Mouse (Mus musculus): ENCODE measurements around the gene Atl1. TPM values are rescaled to one million over a fixed set of nuclear protein-coding genes. Genes with fewer than 3 reads are reported as not detected.
A peak's percentile ranks its signal among the peaks of the same experiment; 100 is the strongest.

Atl1 gene
- polyA plus RNA-seq (2014; fragmentation: Nextera tagmentation; extraction: Ambion mirVana): 6.9 and 8.6 TPM in 2 replicates

GRCm38 (mm10) chr12:69892371-69893251 is at the start of gene Atl1, which contains the start of gene Map4k5:
TSS of gene Atl1 (plus strand) at chr12:69892614.
TSS of gene Map4k5 (minus strand) at chr12:69893200.
- Histone ChIP-seq H3K9ac (ENCODE audit: low read length) (peak within 1 kb of the TSS; percentile 96), H3K27ac (ENCODE audit: low read depth) (peak within 1 kb of the TSS; percentile 93), H3K4me2 (ENCODE audit: low read length) (peak within 1 kb of the TSS; percentile 73), H3K4me3 (ENCODE audit: low read depth, low read length) (peak within 1 kb of the TSS; percentile 93), H3K4me1 (replicated peaks; ENCODE audit: control insufficient read depth, insufficient read depth, low read length) (peaks cover 37% of the 10 kb centered on the region), H3K9me3 (ENCODE audit: control insufficient read depth, low read length) (no peaks in the 10 kb centered on the region), H3K36me3 (ENCODE audit: control insufficient read depth, insufficient read depth, low read length) (no peaks in the 10 kb centered on the region), H3K27me3 (replicated peaks; ENCODE audit: control insufficient read depth, insufficient read depth, low read length) (no peaks in the 10 kb centered on the region)
- under 1% methylated on average over 110 of the region's 118 CpGs for WGBS
- peak; percentile 96 for ATAC-seq (replicated peaks; ENCODE audit: low FRiP score, low TSS enrichment, low read depth)
- DNase-seq (ENCODE audit: low spot score): peak; percentile 89

GRCm38 (mm10) chr12:69843531-69844445 is 48.6 kb upstream of the Atl1 start:
- ATAC-seq (replicated peaks; ENCODE audit: low FRiP score, low TSS enrichment, low read depth): no peak
- Histone ChIP-seq H3K27me3 (replicated peaks; ENCODE audit: control insufficient read depth, insufficient read depth, low read length) (no peaks in the 10 kb centered on the region), H3K4me2 (ENCODE audit: low read length) (no peak overlapping the region), H3K9me3 (ENCODE audit: control insufficient read depth, low read length) (no peaks in the 10 kb centered on the region), H3K9ac (ENCODE audit: low read length) (no peak overlapping the region), H3K4me3 (ENCODE audit: low read depth, low read length) (no peak overlapping the region), H3K27ac (ENCODE audit: low read depth) (no peak overlapping the region), H3K4me1 (replicated peaks; ENCODE audit: control insufficient read depth, insufficient read depth, low read length) (no peaks in the 10 kb centered on the region), H3K36me3 (ENCODE audit: control insufficient read depth, insufficient read depth, low read length) (peaks cover 69% of the 10 kb centered on the region)
- 78% methylated on average over 19 of the region's 19 CpGs for WGBS
- DNase-seq (ENCODE audit: low spot score): no peak

- WGBS: 88% methylated on average over 9 of the region's 9 CpGs
- DNase-seq (ENCODE audit: low spot score) (no peak), ATAC-seq (replicated peaks; ENCODE audit: low FRiP score, low TSS enrichment, low read depth) (no peak)
- Histone ChIP-seq H3K36me3 (ENCODE audit: control insufficient read depth, insufficient read depth, low read length) (peaks cover 61% of the 10 kb centered on the region), H3K4me3 (ENCODE audit: low read depth, low read length) (no peak overlapping the region), H3K9me3 (ENCODE audit: control insufficient read depth, low read length) (no peaks in the 10 kb centered on the region), H3K4me2 (ENCODE audit: low read length) (no peak overlapping the region), H3K27ac (ENCODE audit: low read depth) (no peak overlapping the region), H3K27me3 (replicated peaks; ENCODE audit: control insufficient read depth, insufficient read depth, low read length) (no peaks in the 10 kb centered on the region), H3K9ac (ENCODE audit: low read length) (no peak overlapping the region), H3K4me1 (replicated peaks; ENCODE audit: control insufficient read depth, insufficient read depth, low read length) (no peaks in the 10 kb centered on the region)
These were observed 46.7 kb upstream of the Atl1 start for GRCm38 (mm10) chr12:69845722-69846121.

- DNase-seq (ENCODE audit: low spot score): no peak
- H3K9ac ChIP-seq (ENCODE audit: low read length): no peak overlapping the region
- H3K27ac ChIP-seq (ENCODE audit: low read depth): no peak overlapping the region
- no peaks in the 10 kb centered on the region for H3K27me3 ChIP-seq (replicated peaks; ENCODE audit: control insufficient read depth, insufficient read depth, low read length)
- H3K4me3 ChIP-seq (ENCODE audit: low read depth, low read length): no peak overlapping the region
- no peak overlapping the region for H3K4me2 ChIP-seq (ENCODE audit: low read length)
- 94% methylated on average over 9 of the region's 9 CpGs for WGBS
- peaks cover 56% of the 10 kb centered on the region for H3K36me3 ChIP-seq (ENCODE audit: control insufficient read depth, insufficient read depth, low read length)
- no peaks in the 10 kb centered on the region for H3K9me3 ChIP-seq (ENCODE audit: control insufficient read depth, low read length)
- H3K4me1 ChIP-seq (replicated peaks; ENCODE audit: control insufficient read depth, insufficient read depth, low read length): no peaks in the 10 kb centered on the region
- no peak for ATAC-seq (replicated peaks; ENCODE audit: low FRiP score, low TSS enrichment, low read depth)
These were observed 45.9 kb upstream of the Atl1 start for GRCm38 (mm10) chr12:69846499-69846898.

GRCm38 (mm10) chr12:69848083-69848878 is 44.1 kb upstream of the Atl1 start:
- H3K27me3 ChIP-seq (replicated peaks; ENCODE audit: control insufficient read depth, insufficient read depth, low read length): no peaks in the 10 kb centered on the region
- H3K4me1 ChIP-seq (replicated peaks; ENCODE audit: control insufficient read depth, insufficient read depth, low read length): no peaks in the 10 kb centered on the region
- WGBS: 81% methylated on average over 12 of the region's 12 CpGs
- H3K4me2 ChIP-seq (ENCODE audit: low read length): no peak overlapping the region
- H3K36me3 ChIP-seq (ENCODE audit: control insufficient read depth, insufficient read depth, low read length): peaks cover 60% of the 10 kb centered on the region
- H3K9me3 ChIP-seq (ENCODE audit: control insufficient read depth, low read length): no peaks in the 10 kb centered on the region
- no peak overlapping the region for H3K4me3 ChIP-seq (ENCODE audit: low read depth, low read length)
- no peak overlapping the region for H3K9ac ChIP-seq (ENCODE audit: low read length)
- no peak overlapping the region for H3K27ac ChIP-seq (ENCODE audit: low read depth)
- DNase-seq (ENCODE audit: low spot score): no peak
- ATAC-seq (replicated peaks; ENCODE audit: low FRiP score, low TSS enrichment, low read depth): no peak

- Histone ChIP-seq H3K4me3 (ENCODE audit: low read depth, low read length) (no peak overlapping the region), H3K4me2 (ENCODE audit: low read length) (no peak overlapping the region), H3K27me3 (replicated peaks; ENCODE audit: control insufficient read depth, insufficient read depth, low read length) (no peaks in the 10 kb centered on the region), H3K27ac (ENCODE audit: low read depth) (no peak overlapping the region), H3K9ac (ENCODE audit: low read length) (no peak overlapping the region), H3K36me3 (ENCODE audit: control insufficient read depth, insufficient read depth, low read length) (peaks cover 54% of the 10 kb centered on the region), H3K4me1 (replicated peaks; ENCODE audit: control insufficient read depth, insufficient read depth, low read length) (no peaks in the 10 kb centered on the region), H3K9me3 (ENCODE audit: control insufficient read depth, low read length) (no peaks in the 10 kb centered on the region)
- ATAC-seq (replicated peaks; ENCODE audit: low FRiP score, low TSS enrichment, low read depth): no peak
- no peak for DNase-seq (ENCODE audit: low spot score)
- 85% methylated on average over 9 of the region's 9 CpGs for WGBS
These were observed 40.1 kb upstream of the Atl1 start for GRCm38 (mm10) chr12:69852288-69852687.

- Histone ChIP-seq H3K9me3 (ENCODE audit: control insufficient read depth, low read length) (no peaks in the 10 kb centered on the region), H3K36me3 (ENCODE audit: control insufficient read depth, insufficient read depth, low read length) (peaks cover 43% of the 10 kb centered on the region), H3K27ac (ENCODE audit: low read depth) (no peak overlapping the region), H3K9ac (ENCODE audit: low read length) (no peak overlapping the region), H3K4me2 (ENCODE audit: low read length) (no peak overlapping the region), H3K4me3 (ENCODE audit: low read depth, low read length) (no peak overlapping the region), H3K4me1 (replicated peaks; ENCODE audit: control insufficient read depth, insufficient read depth, low read length) (no peaks in the 10 kb centered on the region), H3K27me3 (replicated peaks; ENCODE audit: control insufficient read depth, insufficient read depth, low read length) (no peaks in the 10 kb centered on the region)
- ATAC-seq (replicated peaks; ENCODE audit: low FRiP score, low TSS enrichment, low read depth) (no peak), DNase-seq (ENCODE audit: low spot score) (no peak)
- 87% methylated on average over 11 of the region's 11 CpGs for WGBS
These were observed 39.0 kb upstream of the Atl1 start for GRCm38 (mm10) chr12:69853387-69853786.

- no peaks in the 10 kb centered on the region for H3K9me3 ChIP-seq (ENCODE audit: control insufficient read depth, low read length)
- peaks cover 38% of the 10 kb centered on the region for H3K36me3 ChIP-seq (ENCODE audit: control insufficient read depth, insufficient read depth, low read length)
- ATAC-seq (replicated peaks; ENCODE audit: low FRiP score, low TSS enrichment, low read depth) (no peak), DNase-seq (ENCODE audit: low spot score) (no peak)
- no peak overlapping the region for H3K4me2 ChIP-seq (ENCODE audit: low read length)
- H3K9ac ChIP-seq (ENCODE audit: low read length): no peak overlapping the region
- H3K4me3 ChIP-seq (ENCODE audit: low read depth, low read length): no peak overlapping the region
- H3K4me1 ChIP-seq (replicated peaks; ENCODE audit: control insufficient read depth, insufficient read depth, low read length): no peaks in the 10 kb centered on the region
- 93% methylated on average over 2 of the region's 2 CpGs for WGBS
- H3K27ac ChIP-seq (ENCODE audit: low read depth): no peak overlapping the region
- H3K27me3 ChIP-seq (replicated peaks; ENCODE audit: control insufficient read depth, insufficient read depth, low read length): no peaks in the 10 kb centered on the region
These were observed 38.5 kb upstream of the Atl1 start for GRCm38 (mm10) chr12:69853942-69854341.
